12 mouse cellular contexts compared by ENCODE assay signal in genomic region chr1:181231262-181231661, GRCm38 (mm10). TPM values are rescaled to one million over a fixed set of nuclear protein-coding genes. Genes with fewer than 3 reads are reported as not detected.
A peak's percentile ranks its signal among the peaks of the same experiment; 100 is the strongest.
DNase-seq lines count a peak whose midpoint lies in the region; ATAC-seq and TF ChIP-seq lines count a peak whose summit lies in the region.
"Had no signal": no experiment of that assay in that cellular context is flagged by ENCODE, and none has a peak within 500 bp of the region (broad histone marks: within the 10 kb centered on the region; RNA-seq: fewer than 3 reads in every experiment).

No protein-coding gene starts in this region.

- H3K9ac ChIP-seq in heart, adult 2 months (ENCODE audit: low read depth, low read length) = no peak overlapping the region
- no peak overlapping the region for H3K9ac ChIP-seq in midbrain, embryonic 12.5 days (replicated peaks)
- H3K9ac ChIP-seq in midbrain, postnatal 0 days (replicated peaks; ENCODE audit: low read length, poor library complexity, severe bottlenecking) = no peak overlapping the region
- H3K9ac ChIP-seq in stomach, embryonic 15.5 days = no peak overlapping the region
- H3K9ac ChIP-seq: embryonic facial prominence, embryonic 12.5 days had no signal

- H3K27ac ChIP-seq in heart, adult 2 months = peak overlapping the region; percentile 48
- 0 out of 2 replicates have a peak overlapping the region, but pooled peaks have one; percentile 2 for H3K27ac ChIP-seq in midbrain, embryonic 12.5 days (replicated peaks)
- H3K27ac ChIP-seq in midbrain, postnatal 0 days (ENCODE audit: low read depth, low read length) = no peak overlapping the region
- peak overlapping the region; percentile 42; the same call in 1 of the 2 replicates for H3K27ac ChIP-seq in limb, embryonic 10.5 days
- peak overlapping the region; percentile 51; the same call in 1 of the 2 replicates for H3K27ac ChIP-seq in stomach, embryonic 15.5 days
- H3K27ac ChIP-seq: embryonic facial prominence, embryonic 12.5 days had no signal

- TF ChIP-seq CTCF in heart, adult 2 months (IDR thresholded peaks at IDR 0.05) = no peak
- no peak for TF ChIP-seq CTCF in midbrain, postnatal 0 days (IDR thresholded peaks at IDR 0.05)

- no peaks in the 10 kb centered on the region for H3K36me3 ChIP-seq in heart, adult 2 months (ENCODE audit: control insufficient read depth, insufficient read depth, low read length)
- no peaks in the 10 kb centered on the region for H3K36me3 ChIP-seq in midbrain, embryonic 12.5 days
- H3K36me3 ChIP-seq in midbrain, postnatal 0 days (ENCODE audit: insufficient read depth, low read length) = no peaks in the 10 kb centered on the region
- no peaks in the 10 kb centered on the region for H3K36me3 ChIP-seq in limb, embryonic 10.5 days
- no peaks in the 10 kb centered on the region for H3K36me3 ChIP-seq in stomach, embryonic 15.5 days
- H3K36me3 ChIP-seq: embryonic facial prominence, embryonic 12.5 days had no signal

- intact Hi-C loops in heart, adult 2 months (cut with DNase I) = no loop called here
- intact Hi-C loops in heart, postnatal 36 days (cut with DNase I) = no loop called here

- no peak overlapping the region for H3K4me3 ChIP-seq in heart, adult 2 months
- no peak overlapping the region for H3K4me3 ChIP-seq in midbrain, embryonic 12.5 days
- no peak overlapping the region for H3K4me3 ChIP-seq in midbrain, postnatal 0 days (ENCODE audit: low read depth, low read length)
- no peak overlapping the region for H3K4me3 ChIP-seq in limb, embryonic 10.5 days
- H3K4me3 ChIP-seq in stomach, embryonic 15.5 days (replicated peaks) = no peak overlapping the region
- H3K4me3 ChIP-seq: embryonic facial prominence, embryonic 12.5 days had no signal

- no peak for TF ChIP-seq POLR2A in heart, adult 2 months (IDR thresholded peaks at IDR 0.05; ENCODE audit: insufficient read depth, low read depth, low read length)

- no peak for DNase-seq in heart, adult 2 months
- DNase-seq in heart, postnatal 36 days = no peak
- DNase-seq in midbrain, postnatal 0 days (ENCODE audit: low spot score) = no peak
- DNase-seq in limb, embryonic 10.5 days (ENCODE audit: low spot score) = no peak
- no peak for DNase-seq in cerebellum, postnatal 36 days
- DNase-seq in layer of hippocampus, postnatal 10 days (ENCODE audit: low spot score in 2 of 2) = no peak
- DNase-seq: cerebellum, adult 8-10 months had no signal

- 0 out of 2 replicates have a peak, but pooled peaks have one; percentile 47 for ATAC-seq in midbrain, embryonic 12.5 days (ENCODE audit: low FRiP score, low read depth)
- ATAC-seq in midbrain, postnatal 0 days (ENCODE audit: low FRiP score) = no peak
- ATAC-seq in stomach, embryonic 15.5 days (ENCODE audit: insufficient read depth, low FRiP score, low read depth) = no peak
- ATAC-seq: forebrain, embryonic 16.5 days had no signal

- WGBS in heart, adult 2 months = 83% methylated on average over 7 of the region's 7 CpGs
- 49% methylated on average over 7 of the region's 7 CpGs for WGBS in midbrain, embryonic 12.5 days
- WGBS in midbrain, postnatal 0 days = 39% methylated on average over 7 of the region's 7 CpGs
- 75% methylated on average over 7 of the region's 7 CpGs for WGBS in limb, embryonic 10.5 days
- WGBS in stomach, embryonic 15.5 days = 73% methylated on average over 7 of the region's 7 CpGs

- H3K27me3 ChIP-seq in heart, adult 2 months (ENCODE audit: control insufficient read depth, insufficient read depth, low read length) = no peaks in the 10 kb centered on the region
- H3K27me3 ChIP-seq in midbrain, embryonic 12.5 days = no peaks in the 10 kb centered on the region; the same call in 1 of the 2 replicates
- no peaks in the 10 kb centered on the region for H3K27me3 ChIP-seq in midbrain, postnatal 0 days (ENCODE audit: insufficient read depth, low read length)
- no peaks in the 10 kb centered on the region for H3K27me3 ChIP-seq in limb, embryonic 10.5 days (ENCODE audit: low read depth, poor library complexity, severe bottlenecking)
- no peaks in the 10 kb centered on the region for H3K27me3 ChIP-seq in stomach, embryonic 15.5 days (replicated peaks)
- H3K27me3 ChIP-seq: CH12.LX; embryonic facial prominence, embryonic 12.5 days had no signal

- H3K4me1 ChIP-seq in heart, adult 2 months (ENCODE audit: control insufficient read depth, insufficient read depth, low read length) = peaks cover 16% of the 10 kb centered on the region
- peaks cover 7% of the 10 kb centered on the region; the same call in 1 of the 2 replicates for H3K4me1 ChIP-seq in midbrain, embryonic 12.5 days
- H3K4me1 ChIP-seq in midbrain, postnatal 0 days (ENCODE audit: insufficient read depth, low read length) = 0 out of 2 replicates have a peak, but pooled peaks cover 2% of the 10 kb centered on the region
- peaks cover 30% of the 10 kb centered on the region for H3K4me1 ChIP-seq in limb, embryonic 10.5 days
- peaks cover 15% of the 10 kb centered on the region for H3K4me1 ChIP-seq in stomach, embryonic 15.5 days

- no peak overlapping the region for H3K4me2 ChIP-seq in midbrain, embryonic 12.5 days (replicated peaks)
- no peak overlapping the region for H3K4me2 ChIP-seq in midbrain, postnatal 0 days (ENCODE audit: low read depth, low read length, poor library complexity, severe bottlenecking)
- no peak overlapping the region for H3K4me2 ChIP-seq in stomach, embryonic 15.5 days
- H3K4me2 ChIP-seq: embryonic facial prominence, embryonic 12.5 days had no signal

- no peak for TF ChIP-seq EP300 in heart, adult 2 months (IDR thresholded peaks at IDR 0.05; ENCODE audit: insufficient read depth, low read depth, low read length)

- H3K79me2 ChIP-seq in heart, adult 2 months (replicated peaks; ENCODE audit: control insufficient read depth, insufficient read depth, low read length) = no peaks in the 10 kb centered on the region

- no peaks in the 10 kb centered on the region for H3K9me3 ChIP-seq in midbrain, embryonic 12.5 days
- H3K9me3 ChIP-seq in midbrain, postnatal 0 days (ENCODE audit: low read length) = no peaks in the 10 kb centered on the region
- no peaks in the 10 kb centered on the region for H3K9me3 ChIP-seq in limb, embryonic 10.5 days (replicated peaks)
- no peaks in the 10 kb centered on the region for H3K9me3 ChIP-seq in stomach, embryonic 15.5 days
- H3K9me3 ChIP-seq: embryonic facial prominence, embryonic 12.5 days had no signal

RNA-seq across cellular contexts. Expression of gene Wdr26, which starts 19.5 kb away (rescaled TPM):
- 10 to 100 TPM; 86.3 to 99.7 TPM for total RNA-seq in heart, adult 2 months (2021)
- polyA plus RNA-seq in heart, adult 2 months (2012; rRNA removed) = 30.2 and 52.4 TPM in 2 replicates
- total RNA-seq in heart, postnatal 36 days (2021) = 100 to 1,000 TPM; 110 to 115 TPM
- polyA plus RNA-seq in midbrain, embryonic 12.5 days (2016; fragmentation: Nextera tagmentation; extraction: Ambion mirVana) = 41.6 and 53.4 TPM in 2 replicates
- total RNA-seq in midbrain, postnatal 0 days (2014; rRNA removed) = 49.6 and 66.9 TPM in 2 replicates
- 31.4 and 44.1 TPM in 2 replicates for polyA plus RNA-seq in midbrain, postnatal 0 days (2015; fragmentation: Nextera tagmentation; extraction: Ambion mirVana)
- 25.0 and 27.7 TPM in 2 replicates for polyA plus RNA-seq in limb, embryonic 10.5 days (2016; fragmentation: Nextera tagmentation; extraction: Ambion mirVana)
- polyA plus RNA-seq in stomach, embryonic 15.5 days (2015; fragmentation: Nextera tagmentation; extraction: Ambion mirVana) = 32.6 and 33.3 TPM in 2 replicates
- total RNA-seq in layer of hippocampus, postnatal 10 days (2021) = 100 to 1,000 TPM; 129 to 138 TPM
